Mouse (Mus musculus) kidney, adult 11 months (tissue): ENCODE measurements at regions not wholly inside any gene's neighbourhood (a gene's known extent, or its start where the extent isn't known, plus 50 kb on each side); places are given as distances from the start of the nearest gene placed in this dataset.

Experiments
- DNase-seq: peaks from one replicate; pipeline ENCODE4 v3.0.0; 2022

- peak; percentile 39 for DNase-seq
Measured at GRCm38 (mm10) chrX:145848937-145849783, 344.2 kb upstream of the Amot start.

- no peak for DNase-seq
Measured at GRCm38 (mm10) chrX:145833106-145833505, 328.1 kb upstream of the Amot start.

- no peak for DNase-seq
Measured at GRCm38 (mm10) chrX:145812995-145813394, 308.0 kb upstream of the Amot start.
